In genomic region chr3:66546576-66546975, GRCm38 (mm10) we compare ENCODE assay signal across 31 mouse cellular contexts.
DNase-seq lines count a peak whose midpoint lies in the region; ATAC-seq and TF ChIP-seq lines count a peak whose summit lies in the region.
"Had no signal": no experiment of that assay in that cellular context is flagged by ENCODE, and none has a peak within 500 bp of the region (broad histone marks: within the 10 kb centered on the region; RNA-seq: fewer than 3 reads in every experiment).

No protein-coding gene starts in this region.

- H3K4me1 ChIP-seq in G1E (ENCODE audit: insufficient read depth, low read depth, low read length): peaks cover 12% of the 10 kb centered on the region
- peaks cover 10% of the 10 kb centered on the region for H3K4me1 ChIP-seq in liver, embryonic 13.5 days (replicated peaks)
- H3K4me1 ChIP-seq in hindbrain, embryonic 11.5 days (replicated peaks; ENCODE audit: control insufficient read depth, insufficient read depth, low read length): no peaks in the 10 kb centered on the region
- H3K4me1 ChIP-seq: forebrain, embryonic 15.5 days; heart, embryonic 12.5 days; hindbrain, embryonic 10.5 days had no signal

- H3K4me2 ChIP-seq in liver, embryonic 13.5 days: no peak overlapping the region
- no peak overlapping the region for H3K4me2 ChIP-seq in hindbrain, embryonic 11.5 days (replicated peaks; ENCODE audit: low read depth, low read length)
- H3K4me2 ChIP-seq: embryonic facial prominence, embryonic 12.5 days; forebrain, embryonic 15.5 days; heart, embryonic 12.5 days; limb, embryonic 15.5 days had no signal

- H3K27ac ChIP-seq in liver, embryonic 13.5 days: no peak overlapping the region
- H3K27ac ChIP-seq in hindbrain, embryonic 11.5 days (ENCODE audit: low read depth, low read length): no peak overlapping the region
- H3K27ac ChIP-seq: embryonic facial prominence, embryonic 12.5 days; forebrain, embryonic 15.5 days; gastrocnemius, adult 2 months; heart, adult 2 months; hindbrain, embryonic 10.5 days; limb, embryonic 10.5 days; limb, embryonic 15.5 days; stomach, postnatal 0 days had no signal

- H3K9me3 ChIP-seq in G1E (replicated peaks): no peaks in the 10 kb centered on the region
- H3K9me3 ChIP-seq in liver, embryonic 13.5 days (replicated peaks): no peaks in the 10 kb centered on the region
- H3K9me3 ChIP-seq in hindbrain, embryonic 11.5 days (ENCODE audit: control insufficient read depth, low read length): no peaks in the 10 kb centered on the region
- H3K9me3 ChIP-seq: embryonic facial prominence, embryonic 12.5 days; limb, embryonic 10.5 days; limb, embryonic 15.5 days had no signal

- no peak for TF ChIP-seq CTCF in G1E (IDR thresholded peaks at IDR 0.05; ENCODE audit: low read depth, low read length)

- no peaks in the 10 kb centered on the region for H3K36me3 ChIP-seq in G1E (replicated peaks)
- no peaks in the 10 kb centered on the region for H3K36me3 ChIP-seq in liver, embryonic 13.5 days
- no peaks in the 10 kb centered on the region for H3K36me3 ChIP-seq in hindbrain, embryonic 11.5 days (ENCODE audit: control insufficient read depth, insufficient read depth, low read length)
- H3K36me3 ChIP-seq: embryonic facial prominence, embryonic 12.5 days; forebrain, embryonic 15.5 days; heart, embryonic 12.5 days; hindbrain, embryonic 10.5 days; limb, embryonic 10.5 days; limb, embryonic 15.5 days had no signal

- no peaks in the 10 kb centered on the region for H3K27me3 ChIP-seq in G1E (ENCODE audit: insufficient read depth, low read length)
- no peaks in the 10 kb centered on the region for H3K27me3 ChIP-seq in liver, embryonic 13.5 days
- H3K27me3 ChIP-seq in hindbrain, embryonic 11.5 days (ENCODE audit: control insufficient read depth, insufficient read depth, low read length): no peaks in the 10 kb centered on the region
- H3K27me3 ChIP-seq: embryonic facial prominence, embryonic 12.5 days; forebrain, embryonic 15.5 days; heart, embryonic 12.5 days; limb, embryonic 15.5 days had no signal

- H3K4me3 ChIP-seq in G1E (ENCODE audit: low read depth, low read length): no peak overlapping the region
- no peak overlapping the region for H3K4me3 ChIP-seq in liver, embryonic 13.5 days (replicated peaks)
- no peak overlapping the region for H3K4me3 ChIP-seq in hindbrain, embryonic 11.5 days (ENCODE audit: low read depth, low read length)
- H3K4me3 ChIP-seq: embryonic facial prominence, embryonic 12.5 days; forebrain, embryonic 15.5 days; gastrocnemius, adult 2 months; heart, adult 2 months; heart, embryonic 12.5 days; hindbrain, embryonic 10.5 days; limb, embryonic 10.5 days; limb, embryonic 15.5 days had no signal

- H3K9ac ChIP-seq in liver, embryonic 13.5 days: no peak overlapping the region
- no peak overlapping the region for H3K9ac ChIP-seq in hindbrain, embryonic 11.5 days (ENCODE audit: low read depth, low read length)
- H3K9ac ChIP-seq: embryonic facial prominence, embryonic 12.5 days; forebrain, embryonic 15.5 days; heart, embryonic 12.5 days; limb, embryonic 15.5 days had no signal

- DNase-seq in G1E (ENCODE audit: low spot score): no peak
- DNase-seq in c-Kit-positive CD71-positive TER-119-positive erythroid progenitor cells, embryonic 14.5 days (ENCODE audit: low spot score): peak; percentile 9
- DNase-seq in liver, embryonic 13.5 days: peak; percentile 13
- no peak for DNase-seq in hindbrain, embryonic 11.5 days (ENCODE audit: low spot score)
- no peak for DNase-seq in spleen, postnatal 4 days (ENCODE audit: low spot score in 2 of 2)
- DNase-seq: adrenal gland, postnatal 25 days; B cell, adult 2 months; cerebellum, adult 2 months; cerebellum, postnatal 36 days; embryo, embryonic 11 days; gastrocnemius, adult 2 months; gastrocnemius, postnatal 36 days; heart, adult 2 months; kidney, adult 18-20 months; kidney, postnatal 4 days; lung, postnatal 36 days; spleen, adult 18-20 months; thymus, adult 18-20 months; thymus, postnatal 25 days had no signal

- WGBS in liver, embryonic 13.5 days (ENCODE audit: insufficient replicate concordance): 8% methylated on average over 4 of the region's 4 CpGs
- 89% methylated on average over 4 of the region's 4 CpGs for WGBS in hindbrain, embryonic 11.5 days

- peak; percentile 87 for ATAC-seq in G1E (ENCODE audit: extremely low read depth, insufficient number of reproducible peaks, low FRiP score, poor library complexity, severe bottlenecking)
- peak; percentile 85 for ATAC-seq in liver, embryonic 13.5 days (ENCODE audit: low read depth)
- peak; percentile 27; the same call in 1 of the 2 replicates for ATAC-seq in megakaryocyte, adult 5-6 weeks (ENCODE audit: poor library complexity, severe bottlenecking)
- ATAC-seq in cerebellum, adult (ENCODE audit: insufficient number of reproducible peaks, low FRiP score, low TSS enrichment): no peak
- no peak for ATAC-seq in hindbrain, embryonic 11.5 days (ENCODE audit: low FRiP score)
- ATAC-seq: forebrain, embryonic 15.5 days; hindbrain, embryonic 16.5 days; midbrain, embryonic 16.5 days; Patski had no signal

Comparison
In these comparisons a context has a peak if more than half of its experiments do, and no peak if none do; other contexts are left out.
1. ATAC-seq: peak in G1E (single experiment), liver, embryonic 13.5 days (single experiment) and megakaryocyte, adult 5-6 weeks (single experiment); none in cerebellum, adult (single experiment) and hindbrain, embryonic 11.5 days (single experiment).
2. DNase-seq: peak in c-Kit-positive CD71-positive TER-119-positive erythroid progenitor cells, embryonic 14.5 days (single experiment) and liver, embryonic 13.5 days (single experiment); none in G1E (single experiment), hindbrain, embryonic 11.5 days (single experiment) and spleen, postnatal 4 days (0 of 2).